Comparison of ENCODE assay signal across 10 mouse cellular contexts in genomic region chr11:32132008-32132615, GRCm38 (mm10).
DNase-seq lines count a peak whose midpoint lies in the region; ATAC-seq and TF ChIP-seq lines count a peak whose summit lies in the region.
"Had no signal": no experiment of that assay in that cellular context is flagged by ENCODE, and none has a peak within 500 bp of the region (broad histone marks: within the 10 kb centered on the region; RNA-seq: fewer than 3 reads in every experiment).

No protein-coding gene starts in this region.

- no peak for TF ChIP-seq POLR2A in liver, adult 2 months (IDR thresholded peaks at IDR 0.05; ENCODE audit: extremely low read depth, insufficient read depth, low read length)

- no peaks in the 10 kb centered on the region for H3K27me3 ChIP-seq in liver, adult 2 months (ENCODE audit: control insufficient read depth, insufficient read depth, low read length)
- H3K27me3 ChIP-seq in liver, embryonic 12.5 days (replicated peaks), result peaks cover 4% of the 10 kb centered on the region; the same call in 1 of the 2 replicates
- H3K27me3 ChIP-seq: embryonic facial prominence, embryonic 13.5 days; limb, embryonic 12.5 days had no signal

- no peak for ATAC-seq in liver, embryonic 12.5 days
- peak; percentile 59 for ATAC-seq in activated CD4-positive, CD25-positive, alpha-beta regulatory T cell, adult 4 months

- no peak overlapping the region for H3K4me3 ChIP-seq in liver, adult 2 months (ENCODE audit: insufficient read depth, low read depth, low read length)
- H3K4me3 ChIP-seq in liver, embryonic 12.5 days, result no peak overlapping the region
- H3K4me3 ChIP-seq: embryonic facial prominence, embryonic 13.5 days; limb, embryonic 12.5 days had no signal

- H3K79me2 ChIP-seq in liver, adult 2 months (ENCODE audit: control insufficient read depth, insufficient read depth, low read length), result no peaks in the 10 kb centered on the region

- TF ChIP-seq CTCF in liver, adult 2 months (IDR thresholded peaks at IDR 0.05; ENCODE audit: low read depth, low read length), result no peak

- H3K36me3 ChIP-seq in liver, adult 2 months (ENCODE audit: control insufficient read depth, insufficient read depth, low read length), result no peaks in the 10 kb centered on the region
- H3K36me3 ChIP-seq in liver, embryonic 12.5 days, result no peaks in the 10 kb centered on the region
- H3K36me3 ChIP-seq: embryonic facial prominence, embryonic 13.5 days; limb, embryonic 12.5 days had no signal

- H3K4me2 ChIP-seq in liver, embryonic 12.5 days, result no peak overlapping the region
- H3K4me2 ChIP-seq: embryonic facial prominence, embryonic 13.5 days; limb, embryonic 12.5 days had no signal

- no peak overlapping the region for H3K27ac ChIP-seq in liver, adult 2 months (replicated peaks; ENCODE audit: insufficient read depth, low read depth, low read length)
- no peak overlapping the region for H3K27ac ChIP-seq in liver, embryonic 12.5 days
- H3K27ac ChIP-seq: embryonic facial prominence, embryonic 13.5 days; limb, embryonic 12.5 days had no signal

- no peaks in the 10 kb centered on the region for H3K9me3 ChIP-seq in liver, embryonic 12.5 days (replicated peaks)
- H3K9me3 ChIP-seq: embryonic facial prominence, embryonic 13.5 days had no signal

- DNase-seq in embryo, embryonic 10 days (ENCODE audit: low spot score), result peak; percentile 55
- DNase-seq in embryo, embryonic 9.5 days (ENCODE audit: extremely low spot score), result no peak
- DNase-seq in liver, adult 2 months (ENCODE audit: extremely low read depth, low read depth, low spot score), result peak; percentile 17
- DNase-seq in spleen, adult 12 weeks (ENCODE audit: low spot score), result peak; percentile 22
- DNase-seq in adrenal gland, adult 2 months, result no peak
- DNase-seq in right cerebral cortex, adult 2 months (ENCODE audit: low spot score in 2 of 2), result no peak

- no peak overlapping the region for H3K9ac ChIP-seq in liver, adult 2 months (ENCODE audit: low read depth, low read length)
- no peak overlapping the region for H3K9ac ChIP-seq in liver, embryonic 12.5 days
- H3K9ac ChIP-seq: embryonic facial prominence, embryonic 13.5 days; limb, embryonic 12.5 days had no signal

- H3K4me1 ChIP-seq in liver, adult 2 months (ENCODE audit: control insufficient read depth, insufficient read depth, low read length), result no peaks in the 10 kb centered on the region
- H3K4me1 ChIP-seq in liver, embryonic 12.5 days, result no peaks in the 10 kb centered on the region
- H3K4me1 ChIP-seq: embryonic facial prominence, embryonic 13.5 days; limb, embryonic 12.5 days had no signal

- WGBS in liver, adult 2 months, result 89% methylated on average over 3 of the region's 3 CpGs
- WGBS in liver, embryonic 12.5 days (ENCODE audit: insufficient replicate concordance), result 62% methylated on average over 3 of the region's 3 CpGs

Comparison
In these comparisons a context has a peak if more than half of its experiments do, and no peak if none do; other contexts are left out.
1. DNase-seq: peak in embryo, embryonic 10 days (single experiment), liver, adult 2 months (single experiment) and spleen, adult 12 weeks (single experiment); none in embryo, embryonic 9.5 days (single experiment), adrenal gland, adult 2 months (single experiment) and right cerebral cortex, adult 2 months (0 of 2).